Mouse (Mus musculus): ENCODE results near the gene E330017A01Rik.

DNA sequence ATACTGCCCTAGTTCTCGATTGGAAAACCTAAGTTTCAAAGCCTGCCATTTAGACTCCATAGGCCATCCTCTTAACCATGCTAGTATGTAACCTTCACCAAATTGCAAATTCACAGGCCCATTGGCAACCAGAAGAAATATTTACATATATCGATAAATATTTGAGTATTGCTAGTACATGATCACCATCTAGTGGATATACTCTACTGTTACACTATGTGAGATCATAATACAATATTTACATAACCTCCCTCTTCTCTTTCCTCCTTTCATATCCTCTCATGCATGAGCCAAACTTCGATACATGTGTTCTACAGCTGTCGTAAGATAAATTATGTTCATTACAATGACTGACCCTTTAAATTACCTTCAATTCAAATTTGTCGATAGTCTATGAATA, 24.5 kb upstream of the E330017A01Rik start:
- TF ChIP-seq CTCF (IDR thresholded peaks at IDR 0.05; ENCODE audit: low read depth) (peak; percentile 66), EP300 (IDR thresholded peaks at IDR 0.05; ENCODE audit: low read depth) (peak; percentile 60; the same call in 1 of the 2 replicates)

Data from liver, embryonic 14.5 days (tissue).